Mouse (Mus musculus) layer of hippocampus, adult 9-11 months (tissue): ENCODE results near the gene Abcg2.
"Not testable (repeated sequence)": the region's sequence is repeated elsewhere in the genome, so short reads cannot be mapped to it uniquely, and the experiment has no call there.

Experiments used
- DNase-seq: peaks from one replicate; pipeline ENCODE4 v3.0.0; 2022

Abcg2 gene

DNA sequence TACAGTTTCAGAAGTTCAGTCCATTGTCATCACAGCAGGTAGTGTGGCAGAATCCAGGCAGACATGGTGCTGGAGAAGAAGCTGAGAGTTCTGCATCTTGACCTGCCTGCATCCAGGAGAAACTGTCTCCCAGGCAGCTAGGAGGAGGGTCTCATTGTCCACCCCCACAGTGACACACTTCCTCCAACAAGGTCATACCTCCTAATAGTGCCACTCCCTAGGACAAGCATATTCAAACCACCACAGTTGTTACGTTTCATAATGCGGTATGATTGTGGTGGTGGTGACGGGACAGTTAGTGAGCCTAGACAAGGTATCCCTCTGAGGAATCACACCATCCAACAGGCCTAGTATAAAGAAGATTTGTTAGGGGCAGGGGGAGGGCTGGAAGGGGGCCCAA lies at the start of gene Abcg2:
Gene Abcg2 (plus strand): TSS at position 301 of the 400 bp plus-strand sequence.
- DNase-seq: not testable (repeated sequence)

DNA sequence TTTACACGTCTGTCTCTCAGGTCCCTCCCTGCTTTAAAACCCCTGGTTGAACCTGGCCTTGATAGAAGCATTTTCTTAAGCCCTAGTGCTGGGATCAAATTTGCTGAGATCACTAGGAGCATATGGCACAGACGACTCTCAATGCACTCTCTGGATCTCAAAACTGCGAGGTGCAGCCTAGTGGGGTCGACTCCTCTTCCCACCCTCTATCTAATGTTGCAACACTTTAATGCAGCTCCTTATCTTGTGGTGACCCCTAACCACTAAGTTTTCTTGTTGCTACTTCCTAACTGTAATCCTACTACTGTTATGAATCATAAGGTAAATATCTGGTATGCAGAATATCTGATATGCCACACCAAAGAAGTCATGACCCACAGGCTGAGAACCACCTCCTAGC lies 44.1 kb upstream of the Abcg2 start:
- DNase-seq: not testable (repeated sequence)

DNA sequence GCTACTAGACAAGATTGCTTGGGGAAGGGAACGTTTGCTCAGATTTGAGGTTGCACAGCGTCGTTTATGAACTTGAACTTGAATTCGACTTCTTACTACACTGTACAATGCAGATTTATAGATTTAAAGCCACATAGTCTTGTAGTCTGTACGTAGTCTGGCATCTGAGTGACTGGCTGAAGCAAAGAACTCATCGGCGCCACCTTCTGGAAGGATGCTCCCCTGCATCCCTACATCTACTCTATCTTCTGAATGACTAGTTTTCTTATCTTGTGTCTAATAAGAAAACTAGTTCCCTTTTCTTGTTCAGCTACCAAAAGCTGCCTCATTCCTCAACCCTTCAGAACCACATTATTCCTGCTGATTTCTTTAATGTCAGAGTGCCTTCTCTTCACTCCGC lies 41.5 kb upstream of the Abcg2 start:
- not testable (repeated sequence) for DNase-seq

DNA sequence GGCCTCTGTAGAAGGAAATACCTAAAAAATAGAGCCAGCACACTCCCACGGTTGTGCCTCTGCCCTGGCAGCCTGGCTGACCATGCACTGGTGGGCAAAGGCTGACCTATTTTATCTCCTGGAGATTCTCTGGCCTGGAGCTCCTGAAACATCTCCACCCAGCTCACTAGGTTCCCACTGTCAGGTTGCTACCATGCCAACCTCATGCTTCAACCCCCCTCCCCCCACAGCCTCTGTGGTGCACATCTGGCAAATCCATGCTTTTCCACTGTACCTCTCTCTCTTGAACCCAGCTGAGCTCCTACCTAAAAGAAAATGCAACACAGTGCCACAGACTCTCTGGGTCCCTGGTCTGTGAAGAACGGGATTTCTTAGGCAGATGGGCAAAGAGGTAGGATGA lies 39.4 kb upstream of the Abcg2 start:
- not testable (repeated sequence) for DNase-seq

DNA sequence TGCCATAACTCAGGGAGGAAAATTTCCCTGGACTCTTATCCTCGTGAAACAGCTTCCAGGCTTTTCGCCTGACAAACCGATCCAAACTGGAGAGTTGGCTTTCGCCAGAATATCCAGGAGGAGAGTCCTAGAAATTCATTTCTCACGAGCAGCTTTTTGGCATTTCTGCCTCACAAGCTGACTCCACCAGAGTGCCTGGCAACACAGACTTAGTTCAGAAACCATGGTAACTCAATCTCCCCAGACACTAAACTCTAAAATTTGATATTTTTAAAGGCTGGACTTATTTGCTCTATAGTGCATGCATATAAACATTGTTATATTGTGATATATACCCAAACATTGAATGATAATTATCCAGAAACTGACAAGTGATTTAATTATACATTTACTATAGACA lies 38.3 kb upstream of the Abcg2 start:
- peak; percentile 38 for DNase-seq

DNA sequence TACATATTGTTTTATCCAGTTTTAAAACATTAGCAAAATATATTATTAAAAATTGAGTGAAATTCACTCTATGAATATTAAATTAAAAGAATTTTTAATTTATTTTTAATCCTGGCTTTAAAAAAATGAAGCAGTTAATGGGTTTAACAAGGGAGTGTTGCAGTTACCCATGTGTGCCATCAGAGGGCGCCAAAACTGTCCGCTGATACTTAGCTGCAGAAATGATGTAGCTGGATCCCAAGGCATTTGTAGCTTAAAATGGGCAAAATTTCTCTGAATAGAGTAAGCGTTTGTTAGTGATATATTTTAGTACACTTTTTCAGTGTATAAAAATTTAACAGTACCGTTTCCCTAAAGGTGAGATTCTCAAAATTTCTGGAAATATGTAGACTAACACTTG lies 37.5 kb upstream of the Abcg2 start:
- peak; percentile 30 for DNase-seq

DNA sequence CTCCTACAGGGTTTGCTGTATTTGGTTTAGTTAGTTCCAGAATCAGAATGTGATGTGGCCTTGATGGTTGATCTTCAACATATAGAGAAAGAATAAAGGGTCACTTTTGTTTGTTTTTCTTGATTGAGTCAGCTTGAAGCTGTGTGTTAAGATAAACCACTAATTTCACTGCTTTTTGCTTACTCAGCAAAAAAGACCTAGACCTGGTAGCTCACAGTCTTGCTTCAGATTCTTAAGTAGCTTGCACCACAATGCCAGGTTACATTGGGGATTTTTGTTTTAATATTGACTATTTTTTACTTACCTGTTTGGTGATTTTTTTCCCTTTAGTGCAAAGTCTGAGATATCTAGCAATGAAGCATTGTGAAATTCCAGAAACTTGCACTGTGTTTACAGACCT lies 30.5 kb upstream of the Abcg2 start:
- DNase-seq: not testable (repeated sequence)

DNA sequence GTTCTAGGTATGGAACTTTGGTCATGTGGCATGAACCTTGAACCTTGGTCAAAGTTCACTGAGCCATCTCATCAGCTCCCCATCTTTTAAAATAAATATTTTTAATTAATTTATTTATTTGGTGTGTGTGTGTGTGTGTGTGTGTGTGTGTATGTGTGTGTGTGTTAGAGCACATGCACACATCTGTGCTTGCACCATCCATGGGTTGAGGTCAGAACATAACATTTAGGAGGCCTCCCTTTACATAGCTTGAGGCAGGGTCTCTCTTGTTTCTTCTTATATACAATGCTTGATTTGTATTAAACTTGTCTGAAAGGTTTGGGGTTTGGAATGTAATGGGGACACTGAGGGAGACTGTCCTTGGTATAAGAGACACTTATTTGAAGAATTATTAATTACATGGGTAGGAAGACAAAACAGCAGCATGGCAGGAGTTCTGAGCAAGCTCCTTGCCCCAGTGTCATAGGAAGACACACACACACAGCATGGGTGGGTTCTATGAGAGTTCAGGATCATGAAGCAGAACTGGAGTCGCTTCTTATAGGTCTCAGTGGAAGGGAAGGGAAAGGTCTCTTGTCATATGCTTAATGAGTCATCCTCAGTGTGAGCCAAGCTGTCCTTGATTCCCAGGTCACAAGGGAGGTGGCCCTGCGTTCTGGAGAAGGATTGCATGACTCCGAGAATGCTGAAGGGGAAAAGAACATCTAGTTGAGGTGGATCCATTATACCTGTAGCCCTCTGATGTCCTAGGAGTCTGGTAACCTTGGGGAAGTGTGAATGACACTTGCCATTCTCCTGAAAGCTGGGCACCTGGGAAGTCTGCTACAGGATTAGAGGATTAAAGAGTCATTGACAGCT lies 9.9 kb downstream of the Abcg2 start:
- not testable (repeated sequence) for DNase-seq

DNA sequence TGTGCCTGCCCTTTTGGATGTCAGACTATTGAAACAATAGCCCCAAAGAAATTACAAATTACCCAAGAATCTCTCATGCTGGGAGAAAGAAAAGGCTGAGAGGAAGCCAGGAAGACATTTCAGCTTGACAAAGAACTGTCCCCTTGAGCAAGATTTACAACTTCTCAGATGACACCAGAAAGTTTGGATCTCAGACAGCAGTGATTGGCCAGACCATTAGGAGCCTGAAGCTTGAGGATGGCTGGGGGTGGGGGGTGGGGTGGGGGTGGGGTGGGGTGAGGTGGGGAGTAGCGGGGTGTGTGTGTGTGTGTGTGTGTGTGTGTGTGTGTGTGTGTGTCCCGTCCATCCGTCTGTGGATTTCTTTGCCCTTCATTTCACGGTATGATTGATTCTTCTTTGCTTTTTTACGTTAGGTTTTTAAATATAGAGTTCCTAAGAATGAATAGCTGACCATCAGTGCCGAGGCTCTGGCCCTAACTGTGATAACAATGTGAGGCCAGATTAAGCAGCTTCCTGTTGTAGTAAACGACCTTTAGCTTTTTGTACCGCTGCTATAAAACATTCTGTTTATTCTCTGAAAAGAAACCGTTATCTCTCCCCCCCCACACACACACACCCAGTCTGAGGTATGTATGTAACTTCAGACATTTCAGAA lies 11.4 kb downstream of the Abcg2 start:
- DNase-seq: not testable (repeated sequence)

DNA sequence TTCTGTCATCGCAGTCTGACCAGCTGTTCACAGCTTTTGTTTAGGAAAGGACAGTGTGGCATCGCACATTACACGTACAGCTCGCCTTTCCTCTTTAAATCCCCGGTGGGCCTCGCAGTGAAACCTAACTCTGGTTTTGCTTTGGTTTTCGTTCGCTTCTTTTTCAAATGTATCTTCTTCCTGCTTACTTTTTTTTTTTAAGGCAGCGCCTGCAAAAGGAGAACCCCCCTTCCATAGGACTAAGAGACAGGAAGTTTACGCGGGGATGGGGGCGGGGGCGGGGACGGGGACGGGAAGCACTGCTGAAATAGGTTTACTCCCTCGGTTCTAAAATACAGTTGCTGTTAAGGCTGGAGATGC lies 12.0 kb downstream of the Abcg2 start:
- peak; percentile 12 for DNase-seq

DNA sequence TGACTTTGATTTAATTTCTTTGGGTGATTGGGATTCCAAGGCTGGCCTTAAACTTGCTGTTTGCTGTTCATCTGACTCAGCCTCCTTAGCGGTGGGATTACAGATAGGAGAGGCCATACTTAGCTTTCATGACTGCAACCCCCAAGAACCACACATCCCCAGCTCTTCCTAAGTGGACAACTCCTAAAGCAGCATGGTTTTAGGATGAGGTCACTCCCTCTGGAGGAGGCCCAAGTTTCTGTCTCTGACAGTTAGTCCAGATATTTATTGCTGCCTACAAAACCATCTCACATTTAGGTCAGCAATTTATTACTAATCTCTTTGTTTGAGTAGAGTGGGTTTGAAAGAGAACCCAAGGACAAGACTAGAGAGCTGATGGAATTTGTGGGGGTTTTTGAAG lies 17.8 kb downstream of the Abcg2 start:
- DNase-seq: not testable (repeated sequence)

DNA sequence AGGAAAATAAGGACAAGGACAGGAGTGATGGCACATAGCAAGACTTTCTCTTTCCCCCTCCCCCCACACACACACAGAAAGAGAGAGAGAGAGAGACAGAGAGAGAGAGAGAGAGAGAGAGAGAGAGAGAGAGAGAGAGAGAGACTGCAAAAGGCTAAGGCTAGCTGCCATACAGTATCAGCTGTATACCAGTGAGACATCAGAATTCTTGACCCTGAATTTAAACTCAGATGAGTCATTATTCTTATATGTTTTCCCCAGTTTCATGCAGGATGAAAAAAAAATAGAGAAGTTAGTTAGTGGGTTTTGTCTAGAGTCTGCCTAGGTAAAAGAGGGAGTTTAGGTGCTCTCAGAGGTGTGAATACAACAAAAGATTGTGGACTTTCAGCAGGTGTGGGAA lies 18.7 kb downstream of the Abcg2 start:
- not testable (repeated sequence) for DNase-seq

DNA sequence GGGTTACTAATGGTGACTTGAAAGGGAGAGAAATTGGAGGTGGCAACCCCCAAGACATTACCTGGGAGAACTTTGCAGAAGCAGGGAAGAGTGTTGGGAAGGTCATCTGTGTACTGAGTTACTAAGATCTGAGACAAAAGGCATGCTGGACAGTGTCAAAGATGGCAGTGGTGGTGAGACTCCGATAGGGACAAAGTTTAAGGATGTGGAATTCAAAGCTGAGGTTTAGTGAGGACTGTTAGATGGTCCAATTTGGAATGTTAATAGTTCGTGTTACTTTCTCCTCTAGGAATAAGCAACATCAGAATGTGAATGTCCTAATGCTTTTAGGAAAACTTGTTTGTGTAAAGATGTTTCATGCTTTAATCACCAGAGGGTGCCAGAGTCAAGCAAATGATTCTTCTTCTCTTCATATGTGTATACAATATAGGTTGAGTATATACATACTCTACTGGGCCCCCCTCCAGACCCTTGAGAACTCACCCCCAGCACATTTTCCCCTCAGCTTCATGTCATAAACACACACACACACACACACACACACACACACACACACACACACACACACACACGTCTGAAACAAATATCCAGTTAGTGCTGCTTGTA lies 19.3 kb downstream of the Abcg2 start:
- peak; percentile 11 for DNase-seq

DNA sequence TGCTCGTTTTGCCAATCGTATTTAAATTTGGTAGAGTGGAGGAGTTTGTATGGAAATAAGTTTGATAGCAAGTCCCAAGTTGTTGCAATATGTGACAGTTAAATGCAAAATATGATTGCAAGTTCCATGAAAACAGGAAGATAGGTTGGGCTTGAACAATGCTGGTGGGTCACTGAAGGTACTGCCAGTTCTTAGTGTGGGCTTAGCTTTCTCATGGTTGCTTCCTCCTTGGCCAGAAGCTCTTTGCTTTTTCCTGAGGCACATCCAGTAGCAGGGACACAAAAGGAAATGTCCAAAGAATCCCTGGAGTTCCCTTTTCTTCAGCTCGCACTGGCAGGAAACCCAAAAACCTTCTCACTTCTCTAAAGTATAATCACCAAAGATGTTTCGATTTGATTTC lies 22.3 kb downstream of the Abcg2 start:
- DNase-seq: no peak

DNA sequence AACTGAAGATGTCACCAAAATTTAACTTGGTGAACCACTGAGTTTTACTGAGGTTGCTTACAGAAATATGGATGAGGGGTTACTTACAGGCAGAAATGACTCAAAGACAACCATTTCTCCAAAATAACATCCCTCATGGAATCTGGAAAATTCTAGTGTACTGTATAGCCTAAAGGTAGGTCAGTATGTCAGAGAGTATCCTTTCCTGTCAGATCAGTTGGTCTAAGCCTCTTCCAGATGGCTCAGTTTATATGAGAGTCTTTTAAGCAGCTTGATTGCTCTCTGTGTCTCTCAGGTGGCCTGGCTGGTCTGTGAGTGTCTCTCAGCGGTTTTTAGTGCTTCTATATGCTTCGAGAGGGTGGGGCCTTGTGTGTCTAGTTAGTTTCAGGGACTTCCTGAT lies 24.1 kb downstream of the Abcg2 start:
- no peak for DNase-seq

DNA sequence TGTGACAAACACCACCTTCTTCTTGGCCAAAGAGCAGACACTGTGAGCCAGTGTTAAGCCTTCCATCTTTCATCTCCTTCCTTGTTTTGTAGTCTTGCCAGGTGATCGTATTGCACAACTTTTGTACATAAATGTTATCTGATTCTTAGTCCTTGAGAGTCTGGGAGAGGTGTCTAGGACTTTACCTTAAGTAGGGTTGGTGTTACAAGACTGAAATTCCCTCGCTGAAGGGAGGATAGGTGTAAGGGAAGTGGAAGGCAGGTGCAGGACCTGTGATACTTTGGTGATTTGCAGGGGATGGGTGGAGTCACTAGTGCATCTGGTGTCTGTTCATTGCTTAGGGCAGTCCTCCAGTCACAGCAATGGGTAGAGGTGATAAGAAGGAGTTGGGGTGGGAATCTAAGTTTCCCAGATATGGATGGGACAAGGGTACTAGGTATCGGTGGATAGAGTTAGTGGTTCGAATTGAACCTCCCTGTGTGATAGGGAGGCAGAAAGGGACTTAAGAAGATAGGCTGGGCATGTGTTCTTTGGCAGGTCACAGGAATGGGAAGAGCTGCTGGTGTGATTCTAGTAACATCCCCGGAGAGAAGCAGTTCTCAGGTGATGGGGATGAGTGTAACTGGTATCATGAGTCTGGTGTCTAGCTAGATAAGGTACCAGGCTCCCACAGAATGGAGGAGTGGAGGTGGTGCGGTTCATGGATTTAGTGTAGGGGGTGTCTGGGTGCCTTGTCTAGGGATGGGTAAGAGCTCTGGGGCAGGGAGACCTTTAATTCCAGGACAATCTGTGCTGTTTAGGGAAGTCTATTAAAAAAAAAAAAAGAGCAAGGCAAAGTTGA lies 25.8 kb downstream of the Abcg2 start:
- no peak for DNase-seq

DNA sequence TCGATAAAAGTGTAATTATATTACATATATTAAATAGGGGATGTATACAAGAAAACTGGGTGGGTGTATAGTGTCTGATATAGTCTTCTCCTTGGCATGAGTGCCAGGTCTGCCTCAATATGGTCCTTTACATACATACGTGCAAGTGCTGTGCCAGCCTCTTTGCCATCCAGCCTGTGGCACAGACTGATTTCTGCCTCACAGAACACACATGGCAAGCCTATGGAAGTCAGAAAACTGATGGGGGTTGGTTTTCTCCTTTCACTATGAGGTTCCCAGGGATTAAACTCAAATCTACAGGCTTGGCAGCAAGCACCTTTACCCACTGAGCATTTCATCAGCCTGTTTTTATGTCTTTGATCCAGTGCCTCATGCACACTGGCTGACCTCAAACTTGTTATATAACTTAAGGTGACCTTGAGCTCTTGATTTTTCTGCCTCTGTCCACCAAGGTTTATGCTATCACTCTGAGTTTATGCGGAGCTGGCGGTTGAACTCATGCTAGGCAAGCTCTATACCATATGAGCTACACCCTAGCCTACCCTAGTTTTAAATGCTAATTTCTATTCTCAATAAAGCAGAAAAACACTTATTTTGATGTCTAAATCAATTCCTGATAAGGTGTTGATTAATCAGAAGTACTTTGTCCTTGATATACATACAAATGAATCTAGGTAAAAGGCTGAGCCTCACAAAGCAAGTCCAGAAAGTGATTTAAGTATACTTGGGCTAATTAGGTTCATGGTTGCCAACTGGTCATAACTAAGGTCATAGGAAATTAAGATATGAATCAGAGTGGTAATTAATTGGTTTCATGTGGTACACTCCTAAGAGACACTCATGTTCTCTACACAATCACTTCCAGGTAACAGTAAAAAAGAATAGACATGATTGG lies 26.7 kb downstream of the Abcg2 start:
- no peak for DNase-seq

DNA sequence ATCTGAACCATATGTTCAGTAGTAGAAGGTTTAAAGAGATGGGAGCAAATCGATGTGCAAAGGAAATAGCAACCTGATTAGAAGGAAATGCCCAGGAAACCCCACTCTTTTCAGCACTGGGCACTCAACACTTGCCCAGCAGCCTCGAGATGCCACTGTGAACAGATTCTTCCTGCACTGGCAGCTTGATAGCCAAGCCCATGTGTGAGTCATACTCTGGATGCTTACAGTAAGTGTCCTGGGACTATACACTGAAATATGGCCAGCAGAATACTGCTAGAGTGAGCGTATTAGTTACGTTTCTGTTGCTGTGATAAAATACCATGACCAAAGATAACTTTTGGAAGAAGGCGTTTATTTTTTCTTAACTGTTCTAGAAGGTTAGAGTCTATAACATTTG lies 39.8 kb downstream of the Abcg2 start:
- no peak for DNase-seq

DNA sequence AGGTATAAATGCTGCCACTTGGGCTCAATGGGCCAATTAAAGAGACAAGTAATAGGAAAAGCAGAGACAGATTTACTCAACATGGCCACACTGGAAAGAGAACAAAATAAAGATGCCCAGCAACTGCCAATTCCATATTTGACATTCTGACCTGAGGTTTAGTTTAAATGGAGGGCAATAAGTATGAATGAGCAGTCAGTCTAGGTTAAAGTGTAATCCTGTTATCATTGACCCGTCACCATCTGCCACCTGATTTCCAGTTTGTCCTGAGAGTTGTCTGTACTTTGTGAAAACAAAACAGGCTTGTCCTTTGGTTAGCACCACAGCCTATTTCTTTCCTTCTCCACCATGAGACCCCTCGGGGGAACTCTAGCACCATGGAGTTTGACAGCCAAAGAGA lies 44.9 kb downstream of the Abcg2 start:
- no peak for DNase-seq

DNA sequence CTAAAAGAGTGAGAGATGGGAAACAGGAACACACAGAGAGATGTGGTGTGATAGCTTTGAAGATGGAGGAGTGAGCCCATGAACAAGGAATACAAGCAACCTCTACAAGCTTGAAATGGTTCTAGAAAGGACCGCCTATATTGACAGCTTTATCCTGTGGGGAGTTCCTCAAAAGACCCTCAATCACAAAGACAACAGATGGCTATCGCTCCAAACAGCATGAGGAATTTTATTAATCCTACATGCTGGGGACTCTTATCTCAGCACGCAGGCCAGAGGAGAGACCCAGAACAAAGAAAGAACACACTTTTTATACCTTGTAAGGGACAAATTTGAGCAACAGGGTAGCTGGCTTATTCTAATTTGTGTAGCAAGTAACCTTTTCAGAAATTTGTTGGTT lies 48.1 kb downstream of the Abcg2 start:
- no peak for DNase-seq

DNA sequence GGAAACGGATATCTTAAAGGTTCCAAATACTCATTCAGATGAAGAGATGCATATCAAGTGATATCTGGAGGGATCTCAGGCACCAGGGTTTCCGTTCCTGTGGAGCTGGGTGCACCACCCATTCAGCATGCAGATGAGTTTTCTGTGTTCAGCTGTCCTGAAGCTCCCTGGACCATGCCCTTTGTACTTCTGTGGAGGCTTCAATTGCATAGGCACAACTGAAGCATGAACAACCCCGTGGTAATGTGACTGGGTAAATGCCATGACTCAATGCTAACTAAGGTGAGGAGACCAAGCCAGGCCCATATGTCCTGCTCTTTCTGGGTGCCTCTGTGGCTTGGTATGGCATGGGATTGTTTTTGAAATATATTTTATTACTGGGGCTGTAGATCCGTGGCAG lies 49.4 kb downstream of the Abcg2 start:
- DNase-seq: no peak

DNA sequence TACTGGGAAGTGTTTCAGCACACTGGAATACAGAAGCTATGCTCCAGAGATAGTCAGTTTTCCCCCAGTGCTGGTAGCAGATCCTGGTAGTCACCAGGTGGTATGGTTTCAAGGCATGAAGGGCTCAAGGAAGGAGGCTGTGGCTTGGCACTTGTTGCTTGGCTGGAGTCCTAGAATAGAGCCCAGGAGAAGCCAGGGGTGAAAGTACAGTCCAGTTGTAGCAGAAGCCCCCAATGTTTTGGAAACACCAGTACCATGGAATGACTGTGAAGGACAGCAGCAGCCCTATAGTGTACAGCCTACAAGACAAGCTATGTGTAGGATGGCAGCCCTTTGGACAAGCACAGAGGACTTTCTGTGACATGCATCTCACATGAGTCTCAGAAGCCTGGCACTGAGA lies 54.2 kb downstream of the Abcg2 start:
- DNase-seq: no peak
